Mouse (Mus musculus) cortical plate, adult 2 months (tissue): ENCODE data around the gene Mamdc4.

Source experiments
- CTCF ChIP-seq: fragments of 200-500 bp; IDR thresholded peaks from 2 replicates; pipeline ENCODE4 v1.5.1; 2011; ENCODE audit warnings: mild to moderate bottlenecking, control low read depth, low read length; ENCODE audit not compliant: insufficient read depth; ENCODE audit errors: extremely low read depth
- POLR2A ChIP-seq: fragments of 200-500 bp; IDR thresholded peaks from 2 replicates; pipeline ENCODE4 v1.6.1; 2011; ENCODE audit warnings: mild to moderate bottlenecking, low read length, control low read depth; ENCODE audit not compliant: insufficient read depth; ENCODE audit errors: extremely low read depth

DNA sequence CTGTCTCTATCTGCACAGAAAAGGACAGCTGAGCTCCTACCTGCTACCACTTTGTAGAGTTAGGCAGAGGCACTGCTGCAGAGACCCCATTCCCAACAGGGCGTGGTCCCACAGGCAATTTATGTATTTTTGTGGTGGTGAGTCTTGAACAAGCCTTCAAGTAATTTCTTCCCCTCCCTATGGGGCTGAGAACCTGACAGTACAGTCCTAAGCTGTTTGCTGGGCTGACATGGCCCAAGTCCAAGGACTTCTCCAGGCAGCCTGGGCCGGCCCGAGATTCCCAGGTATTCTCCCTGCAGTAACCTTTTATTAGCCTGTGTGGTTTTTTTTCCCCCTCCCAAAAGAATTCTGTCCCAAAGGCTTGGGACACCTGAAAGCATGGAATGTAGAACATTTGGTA lies 9.5 kb upstream of the Mamdc4 start:
- no peak for TF ChIP-seq CTCF
- TF ChIP-seq POLR2A, result no peak
